Mouse (Mus musculus) bone marrow macrophage, adult 2 months (primary cell): ENCODE results near the gene Palmd. TPM values are rescaled to one million over a fixed set of nuclear protein-coding genes. Genes with fewer than 3 reads are reported as not detected.

Experiments used
- H3K27ac ChIP-seq: 2 replicates; pipeline ENCODE4 v1.5.1; 2012; ENCODE audit warnings: low read depth, low read length; ENCODE audit not compliant: insufficient read depth
- H3K4me1 ChIP-seq: 2 replicates; pipeline ENCODE4 v1.6.1; 2012; ENCODE audit warnings: low read length; ENCODE audit not compliant: control insufficient read depth, insufficient read depth
- H3K4me3 ChIP-seq: 2 replicates; pipeline ENCODE4 v1.5.1; 2012; ENCODE audit warnings: mild to moderate bottlenecking, low read length, moderate library complexity; ENCODE audit not compliant: insufficient read depth
- CTCF ChIP-seq: IDR thresholded peaks from 2 replicates; pipeline ENCODE4 v1.5.1; 2012; ENCODE audit warnings: low read depth, mild to moderate bottlenecking, low read length, moderate library complexity
- POLR2A ChIP-seq: IDR thresholded peaks from 2 replicates; pipeline ENCODE4 v1.6.1; 2012; ENCODE audit warnings: mild to moderate bottlenecking, low read depth, low read length, borderline replicate concordance
- polyA plus RNA-seq: library from polyadenylated mRNA; stranded (reverse); fragments of >200 nt; gene quantifications from 2 replicates; pipeline ENCODE4 v1.2.4, GENCODE M21; 2012; ENCODE audit not compliant: missing spikeins, insufficient read depth, insufficient read length

Gene Palmd
- polyA plus RNA-seq, 1 experiment, result not detected

DNA sequence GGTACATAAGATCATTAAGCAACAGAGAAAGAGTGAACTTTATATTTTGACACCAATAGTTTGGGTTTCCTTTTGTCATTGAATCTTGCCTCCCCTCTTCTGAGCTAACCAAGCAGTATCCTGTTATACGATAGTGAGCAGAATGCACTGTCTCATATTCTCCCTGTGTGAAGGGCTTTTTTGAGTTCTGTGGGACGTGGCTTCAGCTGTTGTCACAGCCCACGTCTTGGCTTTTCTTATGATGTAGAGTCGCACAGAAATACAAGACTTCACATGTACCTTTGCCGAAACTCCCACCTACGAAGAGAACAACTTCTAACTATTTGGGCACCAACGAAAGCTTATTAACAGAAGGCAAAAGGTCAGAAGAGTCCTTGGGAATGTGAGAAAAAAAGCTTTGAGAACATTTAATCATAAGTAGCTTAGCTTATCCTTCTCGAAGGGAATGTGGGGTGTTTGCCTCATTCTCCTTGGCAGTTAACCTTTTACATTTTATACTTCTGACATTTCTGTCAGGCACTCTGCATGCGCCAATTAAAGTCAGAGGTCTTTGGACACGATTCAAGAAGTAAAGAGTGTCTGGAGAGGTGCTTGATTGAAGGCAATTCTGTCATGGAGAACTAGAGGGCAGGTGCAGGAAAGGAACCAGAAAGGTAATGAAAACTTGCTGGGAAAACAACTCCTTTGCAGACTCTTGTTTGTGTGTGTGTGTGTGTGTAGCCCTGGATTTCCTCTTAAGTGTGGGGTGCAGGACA is 27.8 kb downstream of the Palmd start:
- TF ChIP-seq CTCF (no peak), POLR2A (no peak)
- no peak overlapping the region for H3K27ac ChIP-seq
- H3K4me3 ChIP-seq, result no peak overlapping the region
- H3K4me1 ChIP-seq, result no peaks in the 10 kb centered on the region

DNA sequence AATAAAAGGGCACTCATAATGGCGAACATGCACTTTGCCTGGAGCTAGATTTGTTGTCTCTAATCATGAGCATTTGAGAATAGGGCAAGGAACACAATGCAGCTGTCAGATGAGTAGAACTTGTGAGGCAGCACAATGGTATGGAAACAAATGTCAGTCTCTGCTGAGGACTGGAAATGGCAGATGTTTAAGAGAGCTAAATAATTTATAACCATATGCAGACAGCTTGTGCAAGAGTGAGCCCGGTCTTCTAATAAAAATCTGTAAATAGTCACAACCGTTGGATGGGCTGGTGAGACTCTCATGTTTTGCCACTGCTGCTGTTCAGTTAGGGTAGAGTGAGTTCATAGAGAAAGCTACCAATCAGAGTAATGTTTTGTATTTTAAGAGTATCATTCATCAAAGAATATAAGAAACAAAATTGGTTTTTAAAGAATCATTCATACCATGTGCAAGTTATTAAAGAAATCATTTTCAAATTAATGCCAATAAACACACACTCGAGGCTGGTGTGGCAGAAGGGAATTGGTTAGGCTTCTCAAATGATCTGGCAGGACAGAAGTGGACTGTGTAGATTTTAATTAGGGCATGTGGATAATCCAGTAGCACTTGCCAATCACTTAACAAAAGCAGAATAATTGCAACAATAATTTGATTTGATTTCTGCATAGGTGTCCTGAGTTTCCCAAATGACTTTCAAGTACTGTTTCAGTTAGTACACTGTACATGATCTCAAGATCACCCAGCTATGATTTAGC is 31.7 kb downstream of the Palmd start:
- H3K27ac ChIP-seq, result no peak overlapping the region
- H3K4me3 ChIP-seq, result no peak overlapping the region
- TF ChIP-seq POLR2A (no peak), CTCF (no peak)
- H3K4me1 ChIP-seq, result no peaks in the 10 kb centered on the region

DNA sequence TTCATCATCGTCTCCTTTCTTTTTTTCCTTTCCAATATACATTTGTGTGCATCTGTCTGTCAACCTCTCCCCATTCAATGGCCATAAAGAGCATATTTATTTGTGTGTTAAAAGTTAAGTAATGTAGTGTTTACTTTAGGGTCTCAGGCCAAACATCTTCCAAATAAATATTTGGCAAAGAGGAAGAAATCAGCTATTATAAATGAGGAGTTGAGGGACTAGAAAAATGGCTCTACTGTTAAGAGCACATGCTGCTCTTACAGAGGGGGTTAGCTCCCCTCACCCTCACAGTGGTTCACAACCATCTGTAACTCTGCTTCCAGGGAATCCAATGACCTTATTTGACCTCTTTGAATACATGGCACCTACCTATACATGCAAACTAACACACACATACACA is 35.6 kb downstream of the Palmd start:
- no peak for TF ChIP-seq POLR2A
- no peak for TF ChIP-seq CTCF
- Histone ChIP-seq H3K27ac (no peak overlapping the region), H3K4me3 (no peak overlapping the region), H3K4me1 (no peaks in the 10 kb centered on the region)

DNA sequence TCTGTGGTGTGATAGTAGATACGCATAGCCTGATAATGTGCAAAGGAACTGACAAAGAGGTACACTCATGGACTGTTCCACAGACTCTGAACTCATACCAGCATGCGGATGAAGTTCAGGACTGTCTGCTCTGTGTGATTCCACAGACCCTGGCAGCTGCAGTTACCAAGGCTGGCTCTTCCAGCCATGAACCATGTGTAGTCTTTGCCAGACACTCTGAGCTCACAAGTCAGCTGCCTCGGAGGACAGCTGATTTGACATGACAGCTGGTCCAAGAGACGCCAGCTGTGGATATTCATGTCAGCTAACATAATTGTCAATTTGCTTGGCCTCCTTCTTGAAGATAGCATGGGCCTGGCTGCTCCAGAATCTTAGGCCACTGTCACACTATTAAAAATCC is 39.8 kb downstream of the Palmd start:
- no peaks in the 10 kb centered on the region for H3K4me1 ChIP-seq
- H3K4me3 ChIP-seq, result no peak overlapping the region
- H3K27ac ChIP-seq, result no peak overlapping the region
- TF ChIP-seq POLR2A, result no peak
- TF ChIP-seq CTCF, result no peak

DNA sequence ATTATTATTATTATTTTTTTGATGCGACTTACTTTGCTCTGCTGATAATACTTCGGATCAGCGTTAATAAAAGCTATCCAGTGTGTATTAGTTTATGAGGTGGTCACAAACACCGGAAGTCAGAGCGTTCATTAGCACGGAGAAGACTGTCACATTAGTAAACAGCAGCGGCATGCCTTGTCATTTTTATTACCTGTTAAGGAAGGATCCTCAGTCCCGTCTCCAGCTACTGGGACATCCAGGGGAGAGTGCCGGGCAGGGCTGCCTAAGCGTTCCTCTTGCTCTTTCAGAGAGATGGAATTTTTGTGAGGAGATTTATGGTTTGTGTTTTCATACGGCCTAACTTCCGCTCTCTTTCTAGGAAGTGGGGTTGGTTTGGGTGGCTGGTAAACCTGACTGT is 45.7 kb downstream of the Palmd start:
- no peak for TF ChIP-seq CTCF
- TF ChIP-seq POLR2A, result no peak
- Histone ChIP-seq H3K4me1 (no peaks in the 10 kb centered on the region), H3K4me3 (no peak overlapping the region), H3K27ac (no peak overlapping the region)

DNA sequence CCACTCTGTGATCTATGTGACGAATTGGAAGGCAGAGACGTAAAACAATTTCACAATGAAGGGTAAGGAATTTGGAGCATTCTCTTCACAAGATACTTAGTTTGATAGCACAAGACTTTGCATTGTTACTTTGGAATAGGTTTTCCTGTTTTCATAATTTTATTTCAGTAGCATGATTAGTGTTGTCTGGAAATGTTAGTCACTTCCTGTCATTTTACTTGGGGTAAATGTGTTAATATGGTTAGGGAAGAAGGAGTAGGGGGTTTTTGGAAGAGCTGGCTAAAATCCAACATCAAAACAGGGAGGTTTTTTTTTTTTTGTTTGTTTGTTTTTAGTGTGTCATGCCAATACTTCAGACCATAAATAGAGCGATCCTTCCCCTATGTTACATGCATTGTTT is 47.3 kb downstream of the Palmd start:
- TF ChIP-seq POLR2A, result no peak
- no peak for TF ChIP-seq CTCF
- no peak overlapping the region for H3K4me3 ChIP-seq
- no peak overlapping the region for H3K27ac ChIP-seq
- H3K4me1 ChIP-seq, result no peaks in the 10 kb centered on the region

DNA sequence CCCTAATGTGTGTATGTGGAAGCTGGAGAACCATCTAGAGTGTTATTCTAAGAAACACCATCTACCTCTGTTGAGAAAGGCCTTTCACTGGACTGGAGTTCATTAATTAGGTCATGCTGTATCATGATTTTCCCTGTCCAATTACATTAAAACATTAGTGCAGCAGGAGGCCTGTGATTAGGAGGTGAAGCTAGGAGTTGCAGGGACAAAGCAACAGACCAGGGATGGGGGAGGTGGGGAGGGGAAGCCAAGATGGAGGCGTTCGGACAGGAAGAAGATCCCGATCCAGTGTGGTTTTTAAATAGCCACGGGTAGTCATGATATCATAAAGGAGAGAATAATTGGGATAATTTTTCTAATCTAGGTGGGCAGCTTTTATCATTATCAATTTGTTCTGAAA is 51.8 kb downstream of the Palmd start:
- TF ChIP-seq POLR2A, result no peak
- TF ChIP-seq CTCF, result no peak
- Histone ChIP-seq H3K4me3 (no peak overlapping the region), H3K4me1 (no peaks in the 10 kb centered on the region), H3K27ac (no peak overlapping the region)

DNA sequence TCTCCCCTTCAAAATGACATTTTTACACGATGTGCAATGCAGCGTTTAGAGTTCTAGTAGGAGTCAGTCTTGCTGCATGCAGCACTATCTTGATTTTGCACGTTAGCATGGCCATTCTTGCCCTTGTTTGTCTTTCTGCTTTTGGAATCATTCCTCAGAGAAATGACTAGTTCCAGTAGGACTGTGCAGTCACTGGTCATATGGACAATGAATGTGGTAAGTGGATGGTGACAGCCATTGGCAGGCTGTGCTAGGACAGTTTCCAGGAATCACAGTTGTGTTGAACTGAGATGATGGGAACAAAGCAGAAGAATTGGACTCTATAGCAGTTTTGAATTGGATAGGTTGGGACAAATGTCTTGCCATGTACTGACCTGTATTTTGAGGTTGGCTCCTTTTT is 53.9 kb downstream of the Palmd start:
- TF ChIP-seq POLR2A (no peak), CTCF (no peak)
- no peaks in the 10 kb centered on the region for H3K4me1 ChIP-seq
- H3K4me3 ChIP-seq, result no peak overlapping the region
- no peak overlapping the region for H3K27ac ChIP-seq

DNA sequence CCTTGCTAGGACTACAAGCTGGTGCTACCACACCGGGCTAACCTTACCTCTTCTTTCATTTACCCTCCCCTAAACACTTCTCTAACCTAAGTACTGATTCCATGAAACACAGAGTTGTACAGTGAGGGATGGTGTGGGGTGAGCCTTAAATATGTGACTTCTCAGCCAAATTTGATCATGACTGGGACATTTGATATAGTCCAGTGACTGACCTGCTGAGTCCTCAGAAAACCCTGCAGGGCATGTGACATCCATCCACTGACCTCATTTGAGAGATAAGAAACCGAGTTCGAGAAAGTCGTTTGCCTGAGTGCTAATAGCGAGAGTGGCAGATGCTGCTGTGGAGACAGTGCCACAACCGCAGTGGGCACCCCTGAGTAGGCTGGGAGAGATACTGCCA is 54.4 kb downstream of the Palmd start:
- no peak overlapping the region for H3K27ac ChIP-seq
- no peak overlapping the region for H3K4me3 ChIP-seq
- H3K4me1 ChIP-seq, result no peaks in the 10 kb centered on the region
- TF ChIP-seq POLR2A (no peak), CTCF (no peak)

DNA sequence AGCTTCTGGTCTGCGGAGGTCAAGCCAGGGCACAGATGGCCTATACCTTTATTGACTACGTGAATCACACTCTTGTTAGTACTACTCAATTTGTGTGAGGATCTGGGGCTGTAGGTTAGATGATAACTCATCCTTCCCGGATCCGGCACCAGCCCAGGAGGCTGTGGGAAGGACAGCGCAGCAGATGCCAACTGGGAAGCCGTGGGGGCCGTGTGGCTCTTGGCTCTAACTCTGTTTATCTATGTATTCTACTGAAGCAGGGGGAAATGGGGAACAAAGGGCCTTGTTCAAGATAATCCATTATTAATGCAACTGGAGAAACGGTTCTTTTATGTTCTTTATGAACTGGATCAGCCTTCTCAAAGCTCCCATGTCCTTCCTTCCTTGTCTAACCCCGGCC is 62.2 kb downstream of the Palmd start:
- Histone ChIP-seq H3K4me1 (no peaks in the 10 kb centered on the region), H3K27ac (no peak overlapping the region), H3K4me3 (no peak overlapping the region)
- no peak for TF ChIP-seq POLR2A
- TF ChIP-seq CTCF, result no peak

DNA sequence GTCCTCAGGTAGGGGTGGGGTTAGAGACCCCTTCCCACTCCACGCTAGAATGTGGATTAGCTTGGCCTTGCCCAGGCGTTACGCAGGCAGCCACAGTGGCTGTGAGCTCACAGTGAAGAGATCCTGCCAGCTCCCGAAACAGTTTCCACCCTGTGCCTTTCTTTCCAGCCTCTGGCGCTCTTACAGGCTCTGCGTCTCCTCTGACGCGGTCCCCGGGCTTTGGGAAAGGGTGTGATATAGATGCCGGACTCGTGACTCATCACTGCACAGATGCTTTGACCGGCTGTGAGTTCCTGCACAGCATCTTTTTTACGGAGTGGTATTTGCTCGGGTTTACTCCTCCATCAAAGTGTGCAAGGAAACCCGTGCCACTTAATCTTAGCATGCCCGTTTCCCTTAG is 62.9 kb downstream of the Palmd start:
- no peak for TF ChIP-seq POLR2A
- no peak for TF ChIP-seq CTCF
- H3K27ac ChIP-seq, result no peak overlapping the region

More for the DNA sequence above, 62.9 kb downstream of the Palmd start:
- Histone ChIP-seq H3K4me1 (no peaks in the 10 kb centered on the region), H3K4me3 (no peak overlapping the region)
